Mouse (Mus musculus) embryonic fibroblast, embryonic 13.5 days (primary cell): ENCODE results near the gene Rbms2. TPM values are rescaled to one million over a fixed set of nuclear protein-coding genes. Genes with fewer than 3 reads are reported as not detected.
A peak's percentile ranks its signal among the peaks of the same experiment; 100 is the strongest.
"Not testable (repeated sequence)": the region's sequence is repeated elsewhere in the genome, so short reads cannot be mapped to it uniquely, and the experiment has no call there.

Experiments
- H3K27ac ChIP-seq: 2 replicates; pipeline ENCODE4 v1.5.1; 2012; ENCODE audit warnings: low read length, control low read depth, inconsistent platforms; ENCODE audit not compliant: insufficient read depth
- H3K4me1 ChIP-seq: 2 replicates; pipeline ENCODE4 v1.6.1; 2011; ENCODE audit warnings: low read length; ENCODE audit not compliant: control insufficient read depth, insufficient read depth
- H3K4me3 ChIP-seq: 2 replicates; pipeline ENCODE4 v1.5.1; 2011; ENCODE audit warnings: mild to moderate bottlenecking, control low read depth, low read length; ENCODE audit not compliant: insufficient read depth
- CTCF ChIP-seq: IDR thresholded peaks from 2 replicates; pipeline ENCODE4 v1.5.1; 2011; ENCODE audit warnings: mild to moderate bottlenecking, control low read depth, low read length, moderate library complexity, borderline replicate concordance; ENCODE audit not compliant: insufficient read depth
- POLR2A ChIP-seq: IDR thresholded peaks from 2 replicates; pipeline ENCODE4 v1.6.1; 2011; ENCODE audit warnings: low read depth, mild to moderate bottlenecking, control low read depth, low read length, moderate library complexity
- polyA plus RNA-seq: library from polyadenylated mRNA; stranded (reverse); fragments of >200 nt; gene quantifications from 2 replicates; pipeline ENCODE4 v1.2.4, GENCODE M21; 2011; ENCODE audit warnings: low read depth; ENCODE audit not compliant: missing spikeins, insufficient read length

Gene Rbms2
- polyA plus RNA-seq, 1 experiment: 167 TPM

- peak overlapping the region; percentile 49; the same call in 1 of the 2 replicates for H3K4me3 ChIP-seq
- no peak for TF ChIP-seq CTCF
- no peak for TF ChIP-seq POLR2A
- H3K4me1 ChIP-seq: peaks cover 5% of the 10 kb centered on the region; the same call in 1 of the 2 replicates
- 0 out of 2 replicates have a peak overlapping the region, but pooled peaks have one; percentile 19 for H3K27ac ChIP-seq
These were observed 85.6 kb downstream of the Rbms2 start for GRCm38 (mm10) chr10:128094340-128094968.

DNA sequence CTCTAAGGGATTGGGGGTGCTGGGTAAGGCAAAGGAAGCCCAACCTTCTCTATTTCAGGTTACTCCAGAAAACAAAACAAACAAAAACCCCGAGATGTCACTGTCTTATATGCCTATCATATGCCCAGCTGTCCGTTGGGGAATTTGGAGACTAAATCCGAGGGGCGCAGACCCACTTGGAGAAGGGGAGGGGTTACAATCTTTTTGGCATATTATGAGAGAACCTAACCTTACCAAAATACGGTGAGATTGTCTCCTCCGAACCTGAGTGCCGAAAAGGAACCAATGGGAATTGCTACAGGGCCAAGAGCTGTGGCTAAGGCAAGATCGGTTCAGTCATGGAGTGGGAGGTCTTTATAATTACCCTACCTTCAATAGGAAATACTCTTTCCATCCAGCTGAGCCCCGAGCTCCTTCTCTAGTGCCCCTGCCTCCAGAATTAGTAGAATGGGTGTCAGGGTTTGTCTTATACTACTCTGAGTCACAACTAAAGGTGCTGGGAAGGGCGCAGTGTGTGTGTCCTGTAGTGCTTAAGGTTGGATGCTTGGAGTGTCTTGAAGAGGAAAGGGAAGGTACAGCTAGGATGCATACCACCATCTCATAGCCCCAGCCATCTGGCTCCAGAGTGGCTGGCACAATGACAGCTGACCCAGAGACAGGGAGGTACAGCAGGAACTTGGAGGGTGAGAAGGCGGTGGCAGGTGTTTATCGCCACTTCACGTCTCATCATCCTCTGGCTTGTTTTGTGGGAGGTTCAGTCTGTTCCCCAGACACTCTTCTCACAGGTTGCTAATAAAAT is 86.4 kb downstream of the Rbms2 start:
- peak overlapping the region; percentile 49 for H3K4me3 ChIP-seq
- H3K27ac ChIP-seq: peak overlapping the region; percentile 89
- H3K4me1 ChIP-seq: peaks cover 5% of the 10 kb centered on the region; the same call in 1 of the 2 replicates
- TF ChIP-seq POLR2A (0 out of 2 replicates have a peak, but pooled peaks have one; percentile 9), CTCF (no peak)

DNA sequence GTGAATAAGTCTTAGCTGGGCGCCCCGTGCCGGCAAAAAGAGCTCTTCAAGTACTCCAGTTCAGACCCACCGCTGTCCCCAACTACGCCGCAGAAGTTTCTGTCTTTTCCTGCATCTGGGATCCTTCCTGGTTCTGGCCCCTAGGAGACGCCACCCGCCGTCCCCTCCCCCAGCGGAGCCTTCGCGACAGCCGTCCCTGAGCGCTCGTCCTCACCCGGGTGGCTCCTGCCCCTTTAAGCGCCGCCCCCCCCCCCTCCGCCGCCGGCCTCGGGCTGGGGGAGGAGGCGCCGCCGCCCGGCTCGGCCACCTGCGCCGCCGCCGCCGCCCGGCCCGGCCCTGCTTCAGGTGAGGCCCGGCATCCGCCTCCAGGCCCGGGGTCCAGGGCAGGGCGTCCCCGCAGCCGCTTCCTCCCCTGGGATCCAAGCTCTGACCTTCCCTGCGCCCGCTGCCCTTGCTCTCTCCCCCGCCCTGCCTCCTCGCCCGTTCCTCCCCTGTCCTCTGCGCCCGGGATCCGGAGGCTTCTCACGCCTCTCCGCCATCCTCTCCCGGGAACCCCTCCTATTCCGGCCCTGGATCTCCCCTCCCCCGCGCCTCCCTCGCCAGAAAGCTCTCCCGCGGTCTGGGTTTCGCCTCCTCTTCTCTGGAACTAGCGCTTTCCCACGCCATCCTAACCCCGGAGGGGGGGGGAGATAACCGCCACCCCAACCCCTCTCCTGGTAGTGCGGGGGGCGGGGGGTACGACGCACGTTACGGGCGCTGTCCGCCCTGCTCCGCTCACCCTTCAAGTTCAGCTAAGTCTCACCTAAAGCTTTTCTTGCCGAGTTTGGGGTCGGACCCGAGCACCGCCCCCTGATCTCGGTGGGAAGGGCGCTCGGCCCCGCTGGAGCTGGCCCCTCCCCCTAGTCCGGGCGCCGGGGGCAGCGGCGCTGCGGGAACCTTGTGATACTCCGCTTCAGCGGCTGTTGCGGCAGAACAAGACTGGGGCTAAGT is 87.3 kb downstream of the Rbms2 start:
- TF ChIP-seq CTCF (no peak), POLR2A (peak; percentile 48)
- Histone ChIP-seq H3K4me1 (peaks cover 5% of the 10 kb centered on the region; the same call in 1 of the 2 replicates), H3K27ac (peak overlapping the region; percentile 89)

GRCm38 (mm10) chr10:128091564-128092505 is 88.3 kb downstream of the Rbms2 start, which contains the start of gene Baz2a:
Gene Baz2a, plus strand, starts transcription at chr10:128091577.
- Histone ChIP-seq H3K27ac (peak within 1 kb of the TSS; percentile 88), H3K4me1 (peaks cover 5% of the 10 kb centered on the region; the same call in 1 of the 2 replicates), H3K4me3 (peak within 1 kb of the TSS; percentile 51)
- TF ChIP-seq POLR2A (peak; percentile 90), CTCF (no peak)

More for the DNA sequence above, 87.3 kb downstream of the Rbms2 start:
- H3K4me3 ChIP-seq: peak overlapping the region; percentile 51

DNA sequence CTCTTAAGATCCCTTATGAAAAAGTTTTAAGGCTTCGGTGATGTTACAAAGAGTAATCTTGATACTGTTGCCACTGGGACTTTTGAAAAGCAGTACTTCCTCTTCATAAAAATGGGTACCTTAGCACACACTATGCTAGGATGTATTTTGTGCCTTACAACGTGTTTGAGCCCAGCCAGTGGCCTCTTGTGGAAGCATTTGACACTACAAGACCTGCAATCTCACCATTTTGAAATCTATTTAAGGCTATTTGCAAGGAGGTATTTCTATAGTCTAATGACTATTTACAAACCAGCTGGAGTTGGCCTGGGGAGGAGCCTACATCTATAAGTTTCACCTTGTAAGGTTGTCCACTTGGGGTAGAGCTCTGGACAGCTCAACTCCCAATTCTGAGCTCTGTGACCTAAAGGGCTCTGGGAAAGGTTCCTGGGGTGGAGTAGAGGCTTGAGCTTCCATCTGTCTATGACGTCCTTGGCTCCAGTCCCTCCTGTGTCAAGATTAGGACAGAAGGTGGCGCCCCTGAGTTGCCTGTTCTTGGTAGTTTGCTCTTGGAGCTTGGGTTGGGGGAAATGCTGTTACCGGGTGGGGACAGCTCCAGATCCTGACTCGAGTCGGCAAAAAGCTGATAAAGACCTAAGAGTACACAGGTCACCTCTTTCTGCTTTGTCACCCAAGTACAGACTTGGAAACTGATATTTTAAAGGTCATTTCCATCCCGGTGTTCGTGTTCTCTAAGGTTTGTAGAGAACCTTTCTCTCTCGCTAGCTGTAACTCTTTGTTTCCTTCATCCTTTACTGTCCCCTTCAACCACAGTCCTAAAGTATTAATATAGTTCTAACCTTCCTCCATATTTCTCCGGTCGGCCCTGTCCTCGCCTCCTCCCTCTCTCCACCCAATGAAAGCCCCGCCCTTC is 89.2 kb downstream of the Rbms2 start:
- TF ChIP-seq CTCF (peak; percentile 65; the same call in 1 of the 2 replicates), POLR2A (peak; percentile 35)
- H3K4me3 ChIP-seq: no peak overlapping the region
- peak overlapping the region; percentile 88 for H3K27ac ChIP-seq
- H3K4me1 ChIP-seq: peaks cover 2% of the 10 kb centered on the region; the same call in 1 of the 2 replicates

GRCm38 (mm10) chr10:128089842-128090241 is 90.3 kb downstream of the Rbms2 start:
- no peaks in the 10 kb centered on the region; the same call in none of the 2 replicates for H3K4me1 ChIP-seq
- TF ChIP-seq POLR2A: no peak
- no peak for TF ChIP-seq CTCF
- no peak overlapping the region for H3K27ac ChIP-seq
- H3K4me3 ChIP-seq: no peak overlapping the region

DNA sequence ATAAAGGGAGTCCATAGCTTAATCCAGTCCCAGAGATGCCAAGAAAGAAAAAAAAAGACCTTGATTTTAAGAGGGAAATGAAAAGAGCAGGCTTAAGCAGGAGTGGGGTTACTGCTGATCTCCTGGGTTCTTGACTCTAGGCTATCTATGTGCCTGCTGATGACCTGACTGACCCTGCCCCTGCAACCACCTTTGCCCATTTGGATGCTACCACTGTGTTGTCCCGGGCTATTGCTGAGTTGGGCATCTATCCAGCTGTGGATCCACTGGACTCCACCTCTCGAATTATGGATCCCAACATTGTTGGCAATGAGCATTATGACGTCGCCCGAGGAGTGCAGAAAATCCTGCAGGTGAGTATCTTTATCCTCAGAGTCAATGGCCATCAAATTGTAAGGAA is 91.9 kb downstream of the Rbms2 start:
- TF ChIP-seq CTCF (no peak), POLR2A (no peak)
- no peaks in the 10 kb centered on the region; the same call in 1 of the 2 replicates for H3K4me1 ChIP-seq
- H3K27ac ChIP-seq: no peak overlapping the region
- no peak overlapping the region for H3K4me3 ChIP-seq

DNA sequence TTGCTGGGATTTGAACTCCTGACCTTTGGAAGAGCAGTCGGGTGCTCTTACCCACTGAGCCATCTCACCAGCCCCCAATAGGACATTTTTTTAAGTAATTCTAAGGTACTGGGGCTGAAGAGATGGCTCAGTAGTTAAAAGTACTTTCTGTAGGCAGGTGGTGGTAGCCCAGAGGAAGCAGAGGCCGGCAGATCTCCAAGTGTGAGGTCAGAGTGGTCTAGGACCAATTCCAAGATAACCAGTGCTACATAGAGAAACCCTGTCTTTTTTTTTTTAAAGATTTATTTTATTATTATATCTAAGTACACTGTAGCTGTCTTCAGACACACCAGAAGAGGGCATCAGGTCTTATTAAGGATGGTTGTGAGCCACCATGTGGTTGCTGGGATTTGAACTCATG is 92.9 kb downstream of the Rbms2 start:
- H3K4me3 ChIP-seq, H3K27ac ChIP-seq, H3K4me1 ChIP-seq: not testable (repeated sequence)
